Mouse (Mus musculus): ENCODE measurements at regions not wholly inside any gene's neighbourhood (a gene's known extent, or its start where the extent isn't known, plus 50 kb on each side); places are given as distances from the start of the nearest gene placed in this dataset.
"Not testable (repeated sequence)": the region's sequence is repeated elsewhere in the genome, so short reads cannot be mapped to it uniquely, and the experiment has no call there.

DNA sequence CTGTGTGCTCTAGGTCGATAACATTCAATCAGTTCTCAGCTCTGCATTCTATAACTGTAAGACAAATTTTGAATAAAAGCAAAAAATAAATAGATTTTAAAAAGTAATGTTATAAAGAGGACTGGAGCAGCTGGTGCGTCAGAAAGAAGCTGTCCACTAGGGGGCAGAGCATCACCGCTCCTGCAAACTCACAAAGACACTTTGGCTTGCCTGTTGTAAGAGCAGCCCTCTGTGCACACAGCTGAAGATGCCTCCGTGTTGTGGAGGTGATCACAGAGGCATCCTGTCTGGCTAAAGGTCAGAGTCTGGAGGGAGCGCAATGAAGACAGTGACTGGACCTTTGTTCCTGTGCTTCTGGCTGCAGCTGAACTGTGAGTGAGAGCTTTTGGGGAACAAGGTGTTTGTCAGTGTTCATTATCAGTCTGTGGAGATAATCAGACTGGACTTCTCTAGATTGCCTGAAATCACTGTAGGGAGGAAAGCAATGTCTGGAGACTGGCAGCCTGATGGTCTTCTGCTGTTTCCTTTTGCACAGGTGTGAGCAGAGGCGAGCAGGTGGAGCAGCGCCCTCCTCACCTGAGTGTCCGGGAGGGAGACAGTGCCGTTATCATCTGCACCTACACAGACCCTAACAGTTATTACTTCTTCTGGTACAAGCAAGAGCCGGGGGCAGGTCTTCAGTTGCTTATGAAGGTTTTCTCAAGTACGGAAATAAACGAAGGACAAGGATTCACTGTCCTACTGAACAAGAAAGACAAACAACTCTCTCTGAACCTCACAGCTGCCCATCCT lies 788.0 kb upstream of the Olfr1507 start:
- not testable (repeated sequence) for H3K4me1 ChIP-seq (ENCODE audit: control insufficient read depth, insufficient read depth, low read length); H3K36me3 ChIP-seq (ENCODE audit: control insufficient read depth, insufficient read depth, low read length); H3K27ac ChIP-seq (ENCODE audit: control insufficient read depth, insufficient read depth, low read depth, low read length); H3K4me3 ChIP-seq (ENCODE audit: control insufficient read depth, low read depth, low read length); H3K27me3 ChIP-seq (ENCODE audit: control insufficient read depth, insufficient read depth, low read length)

DNA sequence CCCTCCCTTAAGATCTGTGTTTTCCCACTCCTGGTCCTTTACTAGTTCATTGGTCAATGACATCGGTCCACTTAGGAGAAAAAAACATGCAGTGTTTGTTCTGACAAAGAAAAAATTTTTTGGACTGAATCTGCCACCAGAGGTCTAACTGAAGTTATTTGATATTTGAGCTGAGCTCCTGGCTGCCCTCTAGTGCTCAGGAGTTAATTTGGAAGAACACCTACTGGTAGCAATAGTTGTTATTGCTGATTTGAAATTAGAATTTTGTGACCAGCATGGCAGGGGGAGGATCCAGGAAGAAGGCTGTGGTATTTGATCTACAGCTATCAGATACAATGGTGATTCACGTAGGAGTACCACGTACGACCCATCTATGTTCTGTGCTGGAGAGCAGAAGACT lies 777.7 kb upstream of the Olfr1507 start:
- not testable (repeated sequence) for H3K4me3 ChIP-seq (ENCODE audit: control insufficient read depth, low read depth, low read length); H3K36me3 ChIP-seq (ENCODE audit: control insufficient read depth, insufficient read depth, low read length); H3K27ac ChIP-seq (ENCODE audit: control insufficient read depth, insufficient read depth, low read depth, low read length); H3K4me1 ChIP-seq (ENCODE audit: control insufficient read depth, insufficient read depth, low read length); H3K27me3 ChIP-seq (ENCODE audit: control insufficient read depth, insufficient read depth, low read length)

DNA sequence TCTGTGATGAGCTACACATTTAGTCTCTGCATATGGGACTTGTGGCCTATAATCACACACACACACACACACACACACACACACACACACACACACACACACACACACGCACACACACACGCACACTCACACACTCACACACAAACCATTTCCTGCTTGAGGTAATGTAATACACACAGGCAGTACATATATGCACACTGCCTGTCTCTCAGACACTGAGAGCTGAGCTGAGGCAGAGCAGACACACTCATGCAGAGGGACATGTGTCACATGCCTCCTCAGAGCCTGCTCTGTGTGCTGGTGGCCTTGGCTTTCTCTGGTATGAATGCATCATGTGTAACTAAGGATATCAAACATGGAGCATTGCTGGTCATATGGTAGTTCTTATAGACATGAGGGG lies 772.1 kb upstream of the Olfr1507 start:
- not testable (repeated sequence) for H3K4me1 ChIP-seq (ENCODE audit: control insufficient read depth, insufficient read depth, low read length); H3K27me3 ChIP-seq (ENCODE audit: control insufficient read depth, insufficient read depth, low read length); H3K4me3 ChIP-seq (ENCODE audit: control insufficient read depth, low read depth, low read length); H3K36me3 ChIP-seq (ENCODE audit: control insufficient read depth, insufficient read depth, low read length); H3K27ac ChIP-seq (ENCODE audit: control insufficient read depth, insufficient read depth, low read depth, low read length)

DNA sequence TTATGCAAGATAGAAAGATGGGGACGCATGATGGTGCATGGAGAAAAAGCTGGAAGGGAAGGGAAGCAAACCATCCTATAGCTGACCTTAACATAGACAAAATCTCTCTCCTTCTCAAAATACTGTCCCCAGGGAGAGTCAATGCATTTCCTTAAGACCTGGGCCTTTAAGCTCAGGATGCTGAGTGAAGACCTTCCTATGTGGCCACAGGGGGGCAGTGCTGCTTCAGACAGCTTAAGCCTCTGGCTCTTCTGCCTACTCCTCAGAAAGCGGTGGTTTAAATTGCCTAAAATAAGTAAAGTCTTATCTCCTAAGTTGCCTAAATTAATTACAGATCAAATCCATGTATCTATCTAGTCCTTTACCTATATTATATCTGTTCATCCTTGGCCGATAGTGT lies 760.4 kb upstream of the Olfr1507 start:
- not testable (repeated sequence) for H3K27ac ChIP-seq (ENCODE audit: control insufficient read depth, insufficient read depth, low read depth, low read length); H3K4me1 ChIP-seq (ENCODE audit: control insufficient read depth, insufficient read depth, low read length); H3K4me3 ChIP-seq (ENCODE audit: control insufficient read depth, low read depth, low read length); H3K27me3 ChIP-seq (ENCODE audit: control insufficient read depth, insufficient read depth, low read length); H3K36me3 ChIP-seq (ENCODE audit: control insufficient read depth, insufficient read depth, low read length)

DNA sequence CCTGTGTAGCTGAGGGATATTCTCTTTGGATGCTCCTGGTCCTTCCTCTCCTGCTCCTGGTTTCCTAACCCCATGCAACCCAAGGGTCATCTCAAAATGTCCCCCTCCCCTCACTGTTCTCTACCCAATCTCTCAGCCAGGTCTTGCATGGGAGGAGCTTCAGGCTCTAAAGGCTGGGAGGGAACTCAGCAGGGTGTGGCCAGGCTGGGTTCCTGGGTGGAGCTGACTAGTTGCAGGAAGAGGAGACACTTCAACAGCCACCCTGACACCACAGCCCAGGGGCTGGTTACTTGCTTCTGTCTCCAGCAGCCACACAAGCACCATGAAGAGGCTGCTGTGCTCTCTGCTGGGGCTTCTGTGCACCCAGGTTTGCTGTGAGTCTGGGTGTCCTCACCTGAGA lies 757.9 kb upstream of the Olfr1507 start:
- not testable (repeated sequence) for H3K27ac ChIP-seq (ENCODE audit: control insufficient read depth, insufficient read depth, low read depth, low read length); H3K4me1 ChIP-seq (ENCODE audit: control insufficient read depth, insufficient read depth, low read length); H3K36me3 ChIP-seq (ENCODE audit: control insufficient read depth, insufficient read depth, low read length); H3K27me3 ChIP-seq (ENCODE audit: control insufficient read depth, insufficient read depth, low read length); H3K4me3 ChIP-seq (ENCODE audit: control insufficient read depth, low read depth, low read length)

DNA sequence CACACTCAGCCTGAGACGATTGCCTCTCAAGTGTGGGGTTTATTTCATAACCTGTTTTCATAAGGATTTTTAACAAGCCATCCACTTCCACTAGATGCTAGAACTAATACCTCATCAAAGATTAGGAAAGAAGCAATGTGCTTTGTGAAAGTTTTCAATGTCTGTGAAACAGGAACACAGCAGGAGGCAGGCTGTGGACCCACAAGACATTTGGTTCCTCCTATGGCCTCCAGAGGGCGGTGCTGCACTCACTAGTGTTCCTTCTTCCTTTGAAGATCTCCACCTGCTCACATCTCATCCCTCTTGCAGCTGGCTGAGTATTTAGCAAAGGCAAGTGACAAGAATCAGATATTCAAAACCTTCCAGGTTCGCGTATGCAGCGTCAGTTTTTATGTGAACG lies 735.6 kb upstream of the Olfr1507 start:
- H3K4me1 ChIP-seq (ENCODE audit: control insufficient read depth, insufficient read depth, low read length); H3K36me3 ChIP-seq (ENCODE audit: control insufficient read depth, insufficient read depth, low read length); H3K27me3 ChIP-seq (ENCODE audit: control insufficient read depth, insufficient read depth, low read length); H3K27ac ChIP-seq (ENCODE audit: control insufficient read depth, insufficient read depth, low read depth, low read length); H3K4me3 ChIP-seq (ENCODE audit: control insufficient read depth, low read depth, low read length): not testable (repeated sequence)

DNA sequence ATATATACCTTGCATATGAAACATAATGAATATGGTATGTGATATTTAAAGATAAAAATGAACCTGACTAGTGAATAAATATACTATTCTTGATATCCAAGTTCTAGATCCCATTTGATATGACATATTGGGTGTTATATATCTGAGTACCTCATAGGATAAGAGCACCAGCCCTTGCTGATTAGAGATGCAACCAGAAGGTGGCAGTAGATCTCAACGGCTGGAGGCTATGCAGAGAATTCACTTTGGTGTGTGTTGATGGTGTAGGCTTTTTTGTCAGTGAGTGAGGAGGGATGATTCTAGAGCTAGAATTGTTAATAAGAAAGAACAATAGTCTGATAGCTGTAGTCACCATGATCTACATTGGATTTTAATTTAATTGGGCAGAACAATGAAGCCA lies 729.2 kb upstream of the Olfr1507 start:
- not testable (repeated sequence) for H3K27me3 ChIP-seq (ENCODE audit: control insufficient read depth, insufficient read depth, low read length); H3K4me3 ChIP-seq (ENCODE audit: control insufficient read depth, low read depth, low read length); H3K36me3 ChIP-seq (ENCODE audit: control insufficient read depth, insufficient read depth, low read length); H3K27ac ChIP-seq (ENCODE audit: control insufficient read depth, insufficient read depth, low read depth, low read length); H3K4me1 ChIP-seq (ENCODE audit: control insufficient read depth, insufficient read depth, low read length)

DNA sequence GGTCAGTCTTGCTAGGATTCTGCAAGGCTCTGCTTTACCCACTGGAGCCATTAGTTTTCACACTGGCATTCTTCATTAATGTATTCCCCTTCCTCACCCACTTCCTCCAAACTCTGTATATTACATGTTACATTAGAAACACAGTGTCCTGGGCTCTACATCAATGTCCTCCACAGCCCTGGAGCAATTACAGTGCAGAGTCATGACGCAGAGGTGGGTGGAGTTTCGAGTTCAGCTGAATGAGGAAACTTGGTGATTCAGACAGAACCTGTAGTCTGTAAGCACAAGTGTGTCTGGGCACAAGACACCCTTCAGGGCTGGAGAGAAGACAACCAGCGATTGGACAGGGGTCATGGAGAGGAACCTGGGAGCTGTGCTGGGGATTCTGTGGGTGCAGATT lies 715.0 kb upstream of the Olfr1507 start:
- not testable (repeated sequence) for H3K36me3 ChIP-seq (ENCODE audit: control insufficient read depth, insufficient read depth, low read length); H3K4me3 ChIP-seq (ENCODE audit: control insufficient read depth, low read depth, low read length); H3K27me3 ChIP-seq (ENCODE audit: control insufficient read depth, insufficient read depth, low read length); H3K4me1 ChIP-seq (ENCODE audit: control insufficient read depth, insufficient read depth, low read length); H3K27ac ChIP-seq (ENCODE audit: control insufficient read depth, insufficient read depth, low read depth, low read length)

DNA sequence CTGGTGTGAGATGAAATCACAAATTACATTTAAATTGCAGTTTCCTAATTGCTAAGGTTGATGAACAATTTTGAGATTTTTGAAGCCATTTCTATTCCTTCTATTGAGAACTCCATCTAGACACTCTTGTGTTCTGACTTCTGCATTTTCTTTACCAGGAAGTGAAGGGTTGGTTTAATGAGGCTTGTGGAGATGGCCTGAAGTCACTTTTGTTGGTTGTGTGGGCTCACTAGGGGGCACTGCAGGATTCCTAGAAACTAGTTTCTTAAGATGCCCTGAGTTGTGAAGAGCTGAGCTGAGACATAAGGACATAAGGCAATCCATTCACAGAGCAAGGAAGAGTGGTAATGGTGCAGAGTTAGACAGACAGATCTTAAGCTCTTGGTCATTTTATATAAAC lies 713.7 kb upstream of the Olfr1507 start:
- not testable (repeated sequence) for H3K27ac ChIP-seq (ENCODE audit: control insufficient read depth, insufficient read depth, low read depth, low read length); H3K36me3 ChIP-seq (ENCODE audit: control insufficient read depth, insufficient read depth, low read length); H3K27me3 ChIP-seq (ENCODE audit: control insufficient read depth, insufficient read depth, low read length); H3K4me3 ChIP-seq (ENCODE audit: control insufficient read depth, low read depth, low read length); H3K4me1 ChIP-seq (ENCODE audit: control insufficient read depth, insufficient read depth, low read length)

DNA sequence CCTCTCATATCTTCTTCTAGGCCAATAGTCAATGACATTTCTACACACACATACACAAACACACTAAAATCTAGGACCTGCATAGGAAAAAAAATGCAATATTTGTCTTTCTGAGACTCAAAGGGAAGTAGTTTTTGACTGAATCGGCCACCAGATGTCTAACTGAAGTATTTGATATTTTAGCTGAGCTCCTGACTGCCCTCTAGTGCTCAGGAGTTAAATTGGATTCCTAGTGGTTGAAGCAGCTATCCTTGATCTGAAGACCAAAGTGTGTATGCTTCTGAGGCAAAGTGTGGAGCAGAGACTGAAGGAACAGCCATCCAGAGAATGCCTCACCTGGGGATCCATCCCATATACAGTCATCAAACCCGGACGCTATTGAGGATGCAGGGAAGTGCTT lies 695.4 kb upstream of the Olfr1507 start:
- not testable (repeated sequence) for H3K4me1 ChIP-seq (ENCODE audit: control insufficient read depth, insufficient read depth, low read length); H3K4me3 ChIP-seq (ENCODE audit: control insufficient read depth, low read depth, low read length); H3K27me3 ChIP-seq (ENCODE audit: control insufficient read depth, insufficient read depth, low read length); H3K36me3 ChIP-seq (ENCODE audit: control insufficient read depth, insufficient read depth, low read length); H3K27ac ChIP-seq (ENCODE audit: control insufficient read depth, insufficient read depth, low read depth, low read length)

DNA sequence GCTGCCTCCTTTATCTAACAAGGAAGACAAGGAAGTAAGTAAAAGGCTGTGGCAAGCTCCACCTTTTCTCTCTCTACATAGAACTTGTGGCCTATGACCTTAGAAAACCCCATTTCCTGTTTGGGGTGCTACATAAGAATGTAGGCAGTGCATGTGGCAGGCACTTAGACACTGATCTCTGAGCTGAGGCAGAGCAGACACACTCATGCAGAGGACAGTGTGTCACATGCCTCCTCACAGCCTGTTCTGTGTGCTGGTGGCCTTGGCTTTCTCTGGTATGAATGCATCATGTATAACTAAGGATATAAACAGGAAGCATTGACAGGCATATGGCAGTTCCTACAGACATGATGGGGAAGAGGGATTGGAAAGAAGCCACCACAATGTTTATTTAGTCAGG lies 678.5 kb upstream of the Olfr1507 start:
- H3K4me3 ChIP-seq (ENCODE audit: control insufficient read depth, low read depth, low read length); H3K27ac ChIP-seq (ENCODE audit: control insufficient read depth, insufficient read depth, low read depth, low read length); H3K4me1 ChIP-seq (ENCODE audit: control insufficient read depth, insufficient read depth, low read length); H3K27me3 ChIP-seq (ENCODE audit: control insufficient read depth, insufficient read depth, low read length); H3K36me3 ChIP-seq (ENCODE audit: control insufficient read depth, insufficient read depth, low read length): not testable (repeated sequence)

DNA sequence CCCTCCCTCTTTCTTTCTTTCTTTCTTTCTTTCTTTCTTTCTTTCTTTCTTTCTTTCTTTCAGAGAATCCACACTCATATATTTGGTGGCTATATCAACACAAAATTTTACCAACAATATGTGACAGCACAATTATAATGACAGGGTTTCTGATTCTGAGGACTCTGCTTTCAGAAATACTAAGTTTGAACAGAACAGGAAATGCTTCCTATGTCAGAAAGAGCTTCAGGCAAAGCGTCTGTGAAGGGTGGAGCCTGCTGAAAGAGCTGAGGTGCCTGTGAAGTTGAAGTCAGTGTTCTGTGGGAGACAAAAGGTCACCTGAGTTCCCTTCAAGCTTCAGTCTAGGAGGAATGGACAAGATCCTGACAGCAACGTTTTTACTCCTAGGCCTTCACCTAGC lies 670.8 kb upstream of the Olfr1507 start:
- not testable (repeated sequence) for H3K27me3 ChIP-seq (ENCODE audit: control insufficient read depth, insufficient read depth, low read length); H3K4me1 ChIP-seq (ENCODE audit: control insufficient read depth, insufficient read depth, low read length); H3K4me3 ChIP-seq (ENCODE audit: control insufficient read depth, low read depth, low read length)

More for the DNA sequence above, 670.8 kb upstream of the Olfr1507 start:
- not testable (repeated sequence) for H3K36me3 ChIP-seq (ENCODE audit: control insufficient read depth, insufficient read depth, low read length); H3K27ac ChIP-seq (ENCODE audit: control insufficient read depth, insufficient read depth, low read depth, low read length)

Data from testis, adult 2 months (tissue).